Mouse (Mus musculus) heart, adult 18-20 months (tissue): Measurements from ENCODE around the gene 4930519P11Rik. TPM values are rescaled to one million over a fixed set of nuclear protein-coding genes. Genes with fewer than 3 reads are reported as not detected.

ENCODE experiments used
- total RNA-seq, 2 experiments: library from RNA; stranded (reverse); gene quantifications; 2 replicates each; pipeline ENCODE4 v1.2.3; 2021

Gene 4930519P11Rik
- total RNA-seq, 2 experiments from 2014 or later: 0.60 TPM; not detected in 1

Other genes starting within 250 kb of the 4930519P11Rik start
- gene Cdk5rap1, start 240.4 kb downstream of the 4930519P11Rik start, total RNA-seq: 10 to 100 TPM; 17.3 to 22.8 TPM
- 10 to 100 TPM; 78.7 to 79.5 TPM for gene Snta1, start 205.3 kb downstream of the 4930519P11Rik start, total RNA-seq
- gene Cbfa2t2, start 177.0 kb downstream of the 4930519P11Rik start, total RNA-seq: 10 to 100 TPM; 12.8 to 15.9 TPM
- not detected for gene 1700003F12Rik, start 66.4 kb downstream of the 4930519P11Rik start, total RNA-seq
- not detected for gene Actl10, start 61.7 kb downstream of the 4930519P11Rik start, total RNA-seq
- under 1 TPM in 1 of 2 experiments, not detected in 1; 0.27 TPM for gene Necab3, start 54.5 kb downstream of the 4930519P11Rik start, total RNA-seq
- gene E2f1, start 43.5 kb downstream of the 4930519P11Rik start, total RNA-seq: under 1 TPM; 0.57 to 0.77 TPM
- gene Pxmp4, start 9.7 kb downstream of the 4930519P11Rik start, total RNA-seq: 10 to 100 TPM; 22.6 to 25.6 TPM
- gene Zfp341, start 140 bp downstream of the 4930519P11Rik start, total RNA-seq: 1 to 10 TPM; 2.6 to 2.8 TPM
- gene Chmp4b, start 38.3 kb upstream of the 4930519P11Rik start, total RNA-seq: 100 to 1,000 TPM; 114 to 121 TPM
- gene Gm14214, start 156.6 kb upstream of the 4930519P11Rik start, total RNA-seq: not detected
- gene Raly, start 177.7 kb upstream of the 4930519P11Rik start, total RNA-seq: 10 to 100 TPM; 92.5 to 93.4 TPM
- gene a, start 178.0 kb upstream of the 4930519P11Rik start, total RNA-seq: not detected